Mouse (Mus musculus): ENCODE results near the gene Chtf18.

Chtf18 gene

GRCm38 (mm10) chr17:25672982-25673381 lies 54.2 kb downstream of the Chtf18 start:
- DNase-seq (ENCODE audit: extremely low spot score, low read depth, low spot score), result no peak
